Mouse (Mus musculus): Measurements from ENCODE around the gene Sema3e.

GRCm38 (mm10) chr5:13988023-13988422 is 37.1 kb upstream of the Sema3e start:
- TF ChIP-seq POLR2A (IDR thresholded peaks at IDR 0.05; ENCODE audit: borderline replicate concordance, low read depth, low read length): no peak
- no peak for TF ChIP-seq CTCF (IDR thresholded peaks at IDR 0.05; ENCODE audit: low read depth, low read length)
